Mouse (Mus musculus): Measurements from ENCODE around the gene Apol6. TPM values are rescaled to one million over a fixed set of nuclear protein-coding genes. Genes with fewer than 3 reads are reported as not detected.

Apol6 gene
- polyA plus RNA-seq, 1 experiment from 2014 or later, result not detected

Other genes with a start within 250 kb of the Apol6 start
- gene Zfp251, start 173.3 kb upstream of the Apol6 start, polyA plus RNA-seq (2016; fragmentation: Nextera tagmentation; extraction: Ambion mirVana), result 37.1 and 37.3 TPM in 2 replicates
- gene Zfp7, start 165.5 kb upstream of the Apol6 start, polyA plus RNA-seq (2016; fragmentation: Nextera tagmentation; extraction: Ambion mirVana), result 12.8 and 13.1 TPM in 2 replicates
- gene Gm49527, start 165.4 kb upstream of the Apol6 start, polyA plus RNA-seq (2016; fragmentation: Nextera tagmentation; extraction: Ambion mirVana), result not detected in 2 replicates
- 28.6 and 30.6 TPM in 2 replicates for gene Zfp647, start 119.3 kb upstream of the Apol6 start, polyA plus RNA-seq (2016; fragmentation: Nextera tagmentation; extraction: Ambion mirVana)
- 95.7 and 98.4 TPM in 2 replicates for gene 1110038F14Rik, start 96.2 kb upstream of the Apol6 start, polyA plus RNA-seq (2016; fragmentation: Nextera tagmentation; extraction: Ambion mirVana)
- gene Mb, start 5.9 kb downstream of the Apol6 start, polyA plus RNA-seq (2016; fragmentation: Nextera tagmentation; extraction: Ambion mirVana), result 3.3 and 3.7 TPM in 2 replicates

Measured in limb, embryonic 12.5 days (tissue).